Mouse (Mus musculus): ENCODE measurements at regions not wholly inside any gene's neighbourhood (a gene's known extent, or its start where the extent isn't known, plus 50 kb on each side); places are given as distances from the start of the nearest gene placed in this dataset.

- 67% methylated on average over 2 of the region's 2 CpGs for WGBS
Observed at GRCm38 (mm10) chr12:107771325-107771724, 232.1 kb downstream of the Bcl11b start.

GRCm38 (mm10) chr12:107771809-107772208, 231.6 kb downstream of the Bcl11b start:
- TF ChIP-seq POLR2A (IDR thresholded peaks at IDR 0.05; ENCODE audit: extremely low read depth, insufficient read depth, low read length) = no peak
- TF ChIP-seq CTCF (IDR thresholded peaks at IDR 0.05; ENCODE audit: low read depth, low read length) = no peak
- WGBS = 44% methylated on average over 3 of the region's 3 CpGs
- H3K9ac ChIP-seq (ENCODE audit: low read depth, low read length) = no peak overlapping the region
- no peaks in the 10 kb centered on the region for H3K4me1 ChIP-seq (ENCODE audit: control insufficient read depth, insufficient read depth, low read length)
- H3K27me3 ChIP-seq (ENCODE audit: control insufficient read depth, insufficient read depth, low read length) = no peaks in the 10 kb centered on the region
- no peaks in the 10 kb centered on the region for H3K79me2 ChIP-seq (ENCODE audit: control insufficient read depth, insufficient read depth, low read length)
- DNase-seq (ENCODE audit: extremely low read depth, low read depth, low spot score) = no peak
- no peaks in the 10 kb centered on the region for H3K36me3 ChIP-seq (ENCODE audit: control insufficient read depth, insufficient read depth, low read length)
- no peak overlapping the region for H3K27ac ChIP-seq (replicated peaks; ENCODE audit: insufficient read depth, low read depth, low read length)
- no peak overlapping the region for H3K4me3 ChIP-seq (ENCODE audit: insufficient read depth, low read depth, low read length)

More at GRCm38 (mm10) chr12:107771325-107771724, 232.1 kb downstream of the Bcl11b start:
- no peak overlapping the region for H3K9ac ChIP-seq (ENCODE audit: low read depth, low read length)
- H3K27ac ChIP-seq (replicated peaks; ENCODE audit: insufficient read depth, low read depth, low read length) = no peak overlapping the region
- no peak for DNase-seq (ENCODE audit: extremely low read depth, low read depth, low spot score)
- H3K36me3 ChIP-seq (ENCODE audit: control insufficient read depth, insufficient read depth, low read length) = no peaks in the 10 kb centered on the region
- H3K27me3 ChIP-seq (ENCODE audit: control insufficient read depth, insufficient read depth, low read length) = no peaks in the 10 kb centered on the region
- no peaks in the 10 kb centered on the region for H3K4me1 ChIP-seq (ENCODE audit: control insufficient read depth, insufficient read depth, low read length)
- TF ChIP-seq CTCF (IDR thresholded peaks at IDR 0.05; ENCODE audit: low read depth, low read length) = no peak
- TF ChIP-seq POLR2A (IDR thresholded peaks at IDR 0.05; ENCODE audit: extremely low read depth, insufficient read depth, low read length) = no peak
- no peaks in the 10 kb centered on the region for H3K79me2 ChIP-seq (ENCODE audit: control insufficient read depth, insufficient read depth, low read length)
- no peak overlapping the region for H3K4me3 ChIP-seq (ENCODE audit: insufficient read depth, low read depth, low read length)

- Histone ChIP-seq H3K4me1 (ENCODE audit: control insufficient read depth, insufficient read depth, low read length) (no peaks in the 10 kb centered on the region), H3K4me3 (ENCODE audit: insufficient read depth, low read depth, low read length) (no peak overlapping the region), H3K27me3 (ENCODE audit: control insufficient read depth, insufficient read depth, low read length) (no peaks in the 10 kb centered on the region), H3K9ac (ENCODE audit: low read depth, low read length) (no peak overlapping the region), H3K36me3 (ENCODE audit: control insufficient read depth, insufficient read depth, low read length) (no peaks in the 10 kb centered on the region), H3K79me2 (ENCODE audit: control insufficient read depth, insufficient read depth, low read length) (no peaks in the 10 kb centered on the region), H3K27ac (replicated peaks; ENCODE audit: insufficient read depth, low read depth, low read length) (no peak overlapping the region)
- no peak for DNase-seq (ENCODE audit: extremely low read depth, low read depth, low spot score)
- TF ChIP-seq CTCF (IDR thresholded peaks at IDR 0.05; ENCODE audit: low read depth, low read length) = no peak
- no peak for TF ChIP-seq POLR2A (IDR thresholded peaks at IDR 0.05; ENCODE audit: extremely low read depth, insufficient read depth, low read length)
- WGBS = 61% methylated on average over 9 of the region's 9 CpGs
Observed at GRCm38 (mm10) chr12:107778046-107778445, 225.4 kb downstream of the Bcl11b start.

- Histone ChIP-seq H3K36me3 (ENCODE audit: control insufficient read depth, insufficient read depth, low read length) (no peaks in the 10 kb centered on the region), H3K4me1 (ENCODE audit: control insufficient read depth, insufficient read depth, low read length) (no peaks in the 10 kb centered on the region), H3K79me2 (ENCODE audit: control insufficient read depth, insufficient read depth, low read length) (no peaks in the 10 kb centered on the region), H3K27ac (replicated peaks; ENCODE audit: insufficient read depth, low read depth, low read length) (no peak overlapping the region), H3K4me3 (ENCODE audit: insufficient read depth, low read depth, low read length) (no peak overlapping the region), H3K27me3 (ENCODE audit: control insufficient read depth, insufficient read depth, low read length) (no peaks in the 10 kb centered on the region), H3K9ac (ENCODE audit: low read depth, low read length) (no peak overlapping the region)
- TF ChIP-seq CTCF (IDR thresholded peaks at IDR 0.05; ENCODE audit: low read depth, low read length) (no peak), POLR2A (IDR thresholded peaks at IDR 0.05; ENCODE audit: extremely low read depth, insufficient read depth, low read length) (no peak)
- no peak for DNase-seq (ENCODE audit: extremely low read depth, low read depth, low spot score)
- WGBS = 68% methylated on average over 13 of the region's 13 CpGs
Observed at GRCm38 (mm10) chr12:107779306-107780057, 223.9 kb downstream of the Bcl11b start.

- no peaks in the 10 kb centered on the region for H3K4me1 ChIP-seq (ENCODE audit: control insufficient read depth, insufficient read depth, low read length)
- DNase-seq (ENCODE audit: extremely low read depth, low read depth, low spot score) = no peak
- 85% methylated on average over 3 of the region's 3 CpGs for WGBS
- H3K9ac ChIP-seq (ENCODE audit: low read depth, low read length) = no peak overlapping the region
- no peak overlapping the region for H3K27ac ChIP-seq (replicated peaks; ENCODE audit: insufficient read depth, low read depth, low read length)
- no peak overlapping the region for H3K4me3 ChIP-seq (ENCODE audit: insufficient read depth, low read depth, low read length)
- no peaks in the 10 kb centered on the region for H3K27me3 ChIP-seq (ENCODE audit: control insufficient read depth, insufficient read depth, low read length)
- no peak for TF ChIP-seq CTCF (IDR thresholded peaks at IDR 0.05; ENCODE audit: low read depth, low read length)
- no peak for TF ChIP-seq POLR2A (IDR thresholded peaks at IDR 0.05; ENCODE audit: extremely low read depth, insufficient read depth, low read length)
- no peaks in the 10 kb centered on the region for H3K36me3 ChIP-seq (ENCODE audit: control insufficient read depth, insufficient read depth, low read length)
- no peaks in the 10 kb centered on the region for H3K79me2 ChIP-seq (ENCODE audit: control insufficient read depth, insufficient read depth, low read length)
Observed at GRCm38 (mm10) chr12:107782147-107782546, 221.3 kb downstream of the Bcl11b start.

- H3K36me3 ChIP-seq (ENCODE audit: control insufficient read depth, insufficient read depth, low read length) = no peaks in the 10 kb centered on the region
- WGBS = 75% methylated on average over 7 of the region's 7 CpGs
- H3K4me3 ChIP-seq (ENCODE audit: insufficient read depth, low read depth, low read length) = no peak overlapping the region
- no peaks in the 10 kb centered on the region for H3K79me2 ChIP-seq (ENCODE audit: control insufficient read depth, insufficient read depth, low read length)
- no peaks in the 10 kb centered on the region for H3K4me1 ChIP-seq (ENCODE audit: control insufficient read depth, insufficient read depth, low read length)
- no peak for DNase-seq (ENCODE audit: extremely low read depth, low read depth, low spot score)
- H3K27me3 ChIP-seq (ENCODE audit: control insufficient read depth, insufficient read depth, low read length) = no peaks in the 10 kb centered on the region
- no peak overlapping the region for H3K9ac ChIP-seq (ENCODE audit: low read depth, low read length)
- TF ChIP-seq POLR2A (IDR thresholded peaks at IDR 0.05; ENCODE audit: extremely low read depth, insufficient read depth, low read length) = no peak
- TF ChIP-seq CTCF (IDR thresholded peaks at IDR 0.05; ENCODE audit: low read depth, low read length) = no peak
- no peak overlapping the region for H3K27ac ChIP-seq (replicated peaks; ENCODE audit: insufficient read depth, low read depth, low read length)
Observed at GRCm38 (mm10) chr12:107783831-107784230, 219.6 kb downstream of the Bcl11b start.
